Mouse (Mus musculus) neural tube, embryonic 14.5 days (tissue): Measurements from ENCODE around the gene Adgrl3. TPM values are rescaled to one million over a fixed set of nuclear protein-coding genes. Genes with fewer than 3 reads are reported as not detected.

Experiments
- ATAC-seq: fragments of 200-750 bp; cut with Nextera tagmentation; 2 replicates; pipeline ENCODE4 v1.8.0; 2017; ENCODE audit warnings: low read depth, mild to moderate bottlenecking, moderate TSS enrichment, moderate library complexity
- H3K27ac ChIP-seq: fragments of 300-500 bp; sonication (generic); 2 replicates; pipeline ENCODE4 v1.5.1; 2014; ENCODE audit warnings: low read depth, mild to moderate bottlenecking, control low read depth, low read length, moderate library complexity, mixed read lengths
- H3K27me3 ChIP-seq: fragments of 300-500 bp; sonication (generic); 2 replicates; pipeline ENCODE4 v1.6.1; 2014; ENCODE audit warnings: low read length; ENCODE audit not compliant: control insufficient read depth, insufficient read depth
- H3K36me3 ChIP-seq: fragments of 300-500 bp; sonication (generic); 2 replicates; pipeline ENCODE4 v1.6.1; 2014; ENCODE audit warnings: low read length, mixed read lengths; ENCODE audit not compliant: control insufficient read depth, insufficient read depth
- H3K4me1 ChIP-seq: fragments of 300-500 bp; sonication (generic); 2 replicates; pipeline ENCODE4 v1.6.1; 2014; ENCODE audit warnings: low read length; ENCODE audit not compliant: control insufficient read depth, insufficient read depth
- H3K4me2 ChIP-seq: fragments of 300-500 bp; sonication (generic); 2 replicates; pipeline ENCODE4 v1.6.1; 2014; ENCODE audit warnings: mild to moderate bottlenecking, low read depth, low read length, control low read depth
- H3K4me3 ChIP-seq: fragments of 300-500 bp; sonication (generic); 2 replicates; pipeline ENCODE4 v1.5.1; 2014; ENCODE audit warnings: low read depth, low read length, control low read depth, mixed read lengths
- H3K9ac ChIP-seq: fragments of 300-500 bp; sonication (generic); replicated peaks from 2 replicates; pipeline ENCODE4 v1.6.1; 2014; ENCODE audit warnings: low read depth, mild to moderate bottlenecking, control low read depth, low read length, mixed read lengths
- H3K9me3 ChIP-seq: fragments of 300-500 bp; sonication (generic); 2 replicates; pipeline ENCODE4 v1.6.1; 2016; ENCODE audit warnings: low read length; ENCODE audit not compliant: control insufficient read depth
- WGBS: fragments of 180-500 bp; shearing (Covaris S2); extraction: QIAGEN DNeasy Blood & Tissue Kit; methylation state at CpG from one replicate; pipeline ENCODE4 v1.1.7; 2014; 5-methylcytosine and 5-hydroxymethylcytosine counted together
- polyA plus RNA-seq: library from polyadenylated mRNA; unstranded; fragments of >200 nt; fragmentation: Nextera tagmentation; extraction: Ambion mirVana; gene quantifications from 2 replicates; pipeline ENCODE4 v1.2.1, GENCODE M21; 2014

The Adgrl3 gene
- polyA plus RNA-seq, 1 experiment from 2014 or later: 98.7 TPM

- no peaks in the 10 kb centered on the region for H3K4me1 ChIP-seq
- H3K9ac ChIP-seq: no peak overlapping the region
- H3K4me2 ChIP-seq: no peak overlapping the region
- whole genome bisulfite sequencing: 68% methylated on average over 1 of the region's 1 CpGs
- H3K27me3 ChIP-seq: no peaks in the 10 kb centered on the region
- no peaks in the 10 kb centered on the region for H3K9me3 ChIP-seq
- no peak for ATAC-seq
- H3K36me3 ChIP-seq: no peaks in the 10 kb centered on the region
- no peak overlapping the region for H3K27ac ChIP-seq
- no peak overlapping the region for H3K4me3 ChIP-seq
Observed at GRCm38 (mm10) chr5:81564294-81564693, 544.4 kb downstream of the Adgrl3 start.

GRCm38 (mm10) chr5:81566577-81566976 is 546.6 kb downstream of the Adgrl3 start:
- H3K4me1 ChIP-seq: no peaks in the 10 kb centered on the region
- 90% methylated on average over 1 of the region's 1 CpGs for WGBS
- no peak overlapping the region for H3K27ac ChIP-seq
- no peak for ATAC-seq
- H3K4me2 ChIP-seq: no peak overlapping the region
- no peak overlapping the region for H3K9ac ChIP-seq
- no peaks in the 10 kb centered on the region for H3K27me3 ChIP-seq
- H3K4me3 ChIP-seq: no peak overlapping the region
- no peaks in the 10 kb centered on the region for H3K36me3 ChIP-seq
- no peaks in the 10 kb centered on the region for H3K9me3 ChIP-seq

- Histone ChIP-seq H3K36me3 (no peaks in the 10 kb centered on the region), H3K4me2 (no peak overlapping the region), H3K4me3 (no peak overlapping the region), H3K27ac (no peak overlapping the region), H3K9me3 (no peaks in the 10 kb centered on the region), H3K4me1 (no peaks in the 10 kb centered on the region), H3K9ac (no peak overlapping the region), H3K27me3 (no peaks in the 10 kb centered on the region)
- no peak for ATAC-seq
- 94% methylated on average over 1 of the region's 1 CpGs for WGBS
Observed at GRCm38 (mm10) chr5:81568743-81569142, 548.8 kb downstream of the Adgrl3 start.

GRCm38 (mm10) chr5:81582886-81583285 is 562.9 kb downstream of the Adgrl3 start:
- H3K27ac ChIP-seq: no peak overlapping the region
- H3K9me3 ChIP-seq: no peaks in the 10 kb centered on the region
- no peak overlapping the region for H3K4me2 ChIP-seq
- ATAC-seq: no peak
- no peak overlapping the region for H3K4me3 ChIP-seq
- no peaks in the 10 kb centered on the region for H3K36me3 ChIP-seq
- H3K4me1 ChIP-seq: no peaks in the 10 kb centered on the region
- H3K27me3 ChIP-seq: no peaks in the 10 kb centered on the region
- H3K9ac ChIP-seq: no peak overlapping the region
- WGBS: 67% methylated on average over 5 of the region's 5 CpGs

GRCm38 (mm10) chr5:81583425-81583824 is 563.5 kb downstream of the Adgrl3 start:
- no peak overlapping the region for H3K9ac ChIP-seq
- H3K4me3 ChIP-seq: no peak overlapping the region
- H3K27me3 ChIP-seq: no peaks in the 10 kb centered on the region
- no peak overlapping the region for H3K27ac ChIP-seq
- 36% methylated on average over 3 of the region's 3 CpGs for WGBS
- ATAC-seq: no peak
- H3K9me3 ChIP-seq: no peaks in the 10 kb centered on the region
- H3K4me1 ChIP-seq: no peaks in the 10 kb centered on the region
- H3K4me2 ChIP-seq: no peak overlapping the region
- H3K36me3 ChIP-seq: no peaks in the 10 kb centered on the region

GRCm38 (mm10) chr5:81584945-81585344 is 565.0 kb downstream of the Adgrl3 start:
- 72% methylated on average over 3 of the region's 3 CpGs for WGBS
- no peak for ATAC-seq
- H3K4me1 ChIP-seq: no peaks in the 10 kb centered on the region

GRCm38 (mm10) chr5:81590005-81590694 is 570.2 kb downstream of the Adgrl3 start:
- no peaks in the 10 kb centered on the region for H3K4me1 ChIP-seq
- H3K36me3 ChIP-seq: no peaks in the 10 kb centered on the region
- 76% methylated on average over 14 of the region's 14 CpGs for WGBS
- H3K4me3 ChIP-seq: no peak overlapping the region
- H3K9me3 ChIP-seq: no peaks in the 10 kb centered on the region
- H3K9ac ChIP-seq: no peak overlapping the region
- no peak for ATAC-seq
- H3K27me3 ChIP-seq: no peaks in the 10 kb centered on the region
- H3K4me2 ChIP-seq: no peak overlapping the region
- H3K27ac ChIP-seq: no peak overlapping the region

More at GRCm38 (mm10) chr5:81584945-81585344, 565.0 kb downstream of the Adgrl3 start:
- no peak overlapping the region for H3K27ac ChIP-seq
- H3K36me3 ChIP-seq: no peaks in the 10 kb centered on the region
- no peak overlapping the region for H3K9ac ChIP-seq
- no peak overlapping the region for H3K4me3 ChIP-seq
- no peaks in the 10 kb centered on the region for H3K27me3 ChIP-seq
- H3K4me2 ChIP-seq: no peak overlapping the region
- no peaks in the 10 kb centered on the region for H3K9me3 ChIP-seq

GRCm38 (mm10) chr5:81591481-81591880 is 571.5 kb downstream of the Adgrl3 start:
- Histone ChIP-seq H3K4me1 (no peaks in the 10 kb centered on the region), H3K36me3 (no peaks in the 10 kb centered on the region), H3K4me2 (no peak overlapping the region), H3K27ac (no peak overlapping the region), H3K9ac (no peak overlapping the region), H3K4me3 (no peak overlapping the region), H3K27me3 (no peaks in the 10 kb centered on the region), H3K9me3 (no peaks in the 10 kb centered on the region)
- 48% methylated on average over 3 of the region's 3 CpGs for WGBS
- ATAC-seq: no peak

- H3K4me3 ChIP-seq: no peak overlapping the region
- no peaks in the 10 kb centered on the region for H3K27me3 ChIP-seq
- ATAC-seq: no peak
- no peaks in the 10 kb centered on the region for H3K9me3 ChIP-seq
- H3K36me3 ChIP-seq: no peaks in the 10 kb centered on the region
- no peak overlapping the region for H3K4me2 ChIP-seq
- H3K4me1 ChIP-seq: no peaks in the 10 kb centered on the region
- WGBS: 82% methylated on average over 1 of the region's 1 CpGs
- H3K27ac ChIP-seq: no peak overlapping the region
- H3K9ac ChIP-seq: no peak overlapping the region
Observed at GRCm38 (mm10) chr5:81593396-81593995, 573.6 kb downstream of the Adgrl3 start.
